Mouse (Mus musculus) megakaryocyte, adult 5-6 weeks (primary cell): ENCODE results near the gene Pgam5. TPM values are rescaled to one million over a fixed set of nuclear protein-coding genes. Genes with fewer than 3 reads are reported as not detected.

Source experiments
- ATAC-seq: 2 replicates; pipeline ENCODE4 v1.8.0; 2016; ENCODE audit warnings: mild to moderate bottlenecking, inconsistent platforms; ENCODE audit not compliant: poor library complexity, severe bottlenecking
- total RNA-seq, 2 experiments: library from RNA; stranded (forward) in 1 of 2; stranded (reverse) in 1 of 2; fragments of 153-499, 151-499 nt in 1 of 2; fragments of 221-1000, 200-1000 nt in 1 of 2; gene quantifications; 2 replicates each; pipeline versions ENCODE4 v1.2.3 to v1.2.4; 2015 to 2017

Gene Pgam5
- total RNA-seq, 2 experiments from 2014 or later = 23.4 to 28.3 TPM

GRCm38 (mm10) chr5:110230780-110231461, 38.8 kb downstream of the Pgam5 start, which contains the start of gene Ankle2:
Gene Ankle2 (plus strand): TSS chr5:110231004.
- peak; percentile 92 for ATAC-seq

- no peak for ATAC-seq
These were observed 39.3 kb downstream of the Pgam5 start for GRCm38 (mm10) chr5:110230401-110230779.

- no peak for ATAC-seq
These were observed 42.3 kb downstream of the Pgam5 start for GRCm38 (mm10) chr5:110227336-110227883.

- no peak for ATAC-seq
These were observed 44.7 kb downstream of the Pgam5 start for GRCm38 (mm10) chr5:110225056-110225455.

- ATAC-seq = no peak
These were observed 47.0 kb downstream of the Pgam5 start for GRCm38 (mm10) chr5:110222757-110223156.

GRCm38 (mm10) chr5:110220331-110220730, 49.4 kb downstream of the Pgam5 start:
- no peak for ATAC-seq

- no peak for ATAC-seq
These were observed 52.9 kb downstream of the Pgam5 start for GRCm38 (mm10) chr5:110216780-110217179.

GRCm38 (mm10) chr5:110211312-110211711, 58.4 kb downstream of the Pgam5 start:
- peak; percentile 95 for ATAC-seq

Other genes starting within 250 kb of the Pgam5 start
- 12.1 and 13.7 TPM in 2 replicates for gene Gm17655, start 197.4 kb downstream of the Pgam5 start, total RNA-seq (2015)
- gene Gm17655, start 197.4 kb downstream of the Pgam5 start, total RNA-seq (2017) = 4.4 and 4.6 TPM in 2 replicates
- 0.78 and 0.93 TPM in 2 replicates for gene Gm35315, start 175.5 kb downstream of the Pgam5 start, total RNA-seq (2015)
- 0.29 and 0.37 TPM in 2 replicates for gene Gm35315, start 175.5 kb downstream of the Pgam5 start, total RNA-seq (2017)
- gene Plcxd1, start 169.9 kb downstream of the Pgam5 start, total RNA-seq (2015) = not detected in 2 replicates
- 0.11 TPM in 1 of 2 replicates, not detected in the other for gene Plcxd1, start 169.9 kb downstream of the Pgam5 start, total RNA-seq (2017)
- 7.5 and 14.5 TPM in 2 replicates for gene Gtpbp6, start 161.7 kb downstream of the Pgam5 start, total RNA-seq (2015)
- gene Gtpbp6, start 161.7 kb downstream of the Pgam5 start, total RNA-seq (2017) = 15.9 and 17.9 TPM in 2 replicates
- gene Zfp605, start 159.8 kb downstream of the Pgam5 start, total RNA-seq (2015) = 2.5 and 4.2 TPM in 2 replicates
- gene Zfp605, start 159.8 kb downstream of the Pgam5 start, total RNA-seq (2017) = 5.9 and 8.1 TPM in 2 replicates
- gene Chfr, start 134.1 kb downstream of the Pgam5 start, total RNA-seq (2015) = 45.7 and 49.6 TPM in 2 replicates
- gene Chfr, start 134.1 kb downstream of the Pgam5 start, total RNA-seq (2017) = 73.1 and 78.6 TPM in 2 replicates
- 11.9 and 12.6 TPM in 2 replicates for gene Golga3, start 93.2 kb downstream of the Pgam5 start, total RNA-seq (2015)
- gene Golga3, start 93.2 kb downstream of the Pgam5 start, total RNA-seq (2017) = 22.7 and 24.6 TPM in 2 replicates
- gene Ankle2, start 38.9 kb downstream of the Pgam5 start, total RNA-seq (2015) = 59.7 and 62.4 TPM in 2 replicates
- 86.8 and 106 TPM in 2 replicates for gene Ankle2, start 38.9 kb downstream of the Pgam5 start, total RNA-seq (2017)
- gene Pxmp2, start 16.3 kb upstream of the Pgam5 start, total RNA-seq (2015) = 3.0 and 5.2 TPM in 2 replicates
- gene Pxmp2, start 16.3 kb upstream of the Pgam5 start, total RNA-seq (2017) = 5.0 and 8.6 TPM in 2 replicates
- gene Pole, start 16.4 kb upstream of the Pgam5 start, total RNA-seq (2015) = 32.1 and 44.4 TPM in 2 replicates
- gene Pole, start 16.4 kb upstream of the Pgam5 start, total RNA-seq (2017) = 21.7 and 23.2 TPM in 2 replicates
- gene P2rx2, start 73.3 kb upstream of the Pgam5 start, total RNA-seq (2015) = not detected in 2 replicates
- gene P2rx2, start 73.3 kb upstream of the Pgam5 start, total RNA-seq (2017) = 0.11 TPM in 1 of 2 replicates, not detected in the other
- gene Lrcol1, start 74.8 kb upstream of the Pgam5 start, total RNA-seq (2015) = not detected in 2 replicates
- gene Lrcol1, start 74.8 kb upstream of the Pgam5 start, total RNA-seq (2017) = not detected in 2 replicates
- gene Fbrsl1, start 178.6 kb upstream of the Pgam5 start, total RNA-seq (2015) = 25.6 and 32.8 TPM in 2 replicates
- gene Fbrsl1, start 178.6 kb upstream of the Pgam5 start, total RNA-seq (2017) = 12.3 and 26.0 TPM in 2 replicates